In genomic region chr16:22901326-22901725, GRCm38 (mm10) we compare ENCODE assay signal across 26 mouse cellular contexts. TPM values are rescaled to one million over a fixed set of nuclear protein-coding genes. Genes with fewer than 3 reads are reported as not detected.
"Had no signal": no experiment of that assay in that cellular context is flagged by ENCODE, and none has a peak within 500 bp of the region (broad histone marks: within the 10 kb centered on the region; RNA-seq: fewer than 3 reads in every experiment).

No protein-coding gene starts in this region.

- ATAC-seq: midbrain, embryonic 16.5 days had no signal

- H3K4me2 ChIP-seq: lung, embryonic 14.5 days; midbrain, embryonic 12.5 days; neural tube, embryonic 13.5 days; neural tube, embryonic 15.5 days had no signal

- H3K9ac ChIP-seq: lung, embryonic 14.5 days; midbrain, embryonic 12.5 days; neural tube, embryonic 13.5 days; neural tube, embryonic 15.5 days had no signal

- H3K36me3 ChIP-seq: midbrain, embryonic 10.5 days; midbrain, embryonic 12.5 days; neural tube, embryonic 13.5 days; neural tube, embryonic 15.5 days had no signal

- H3K27me3 ChIP-seq: midbrain, embryonic 12.5 days; neural tube, embryonic 13.5 days; neural tube, embryonic 15.5 days had no signal

- H3K27ac ChIP-seq: midbrain, embryonic 10.5 days; midbrain, embryonic 12.5 days; neural tube, embryonic 13.5 days; neural tube, embryonic 15.5 days had no signal

- H3K9me3 ChIP-seq: midbrain, embryonic 10.5 days; midbrain, embryonic 12.5 days; neural tube, embryonic 13.5 days; neural tube, embryonic 15.5 days had no signal

- H3K4me3 ChIP-seq: midbrain, embryonic 10.5 days; midbrain, embryonic 12.5 days; myocyte; neural tube, embryonic 13.5 days; neural tube, embryonic 15.5 days had no signal

- H3K4me1 ChIP-seq: midbrain, embryonic 10.5 days; midbrain, embryonic 12.5 days; neural tube, embryonic 13.5 days; neural tube, embryonic 15.5 days had no signal

- DNase-seq: lung, embryonic 14.5 days; lung, postnatal 10 days; lung, postnatal 4 days; midbrain, embryonic 14.5 days; retina, postnatal 1 day; right cerebral cortex, adult 18-20 months; right cerebral cortex, postnatal 25 days; right cerebral cortex, postnatal 4 days; spleen, adult 18-20 months; thymus, adult 18-20 months; thymus, postnatal 14 days; thymus, postnatal 36 days had no signal

RNA-seq across cellular contexts. Expression of gene Ahsg, which starts 10.2 kb away (rescaled TPM):
- total RNA-seq: megakaryocyte, adult 5-6 weeks; megakaryocyte-erythroid progenitor cell, adult 5-6 weeks had no signal
- polyA plus RNA-seq: midbrain, embryonic 10.5 days; midbrain, embryonic 12.5 days; midbrain, embryonic 14.5 days; midbrain, embryonic 16.5 days; myocyte; neural tube, embryonic 11.5 days; small intestine, adult 2 months; thymus, postnatal 0 days had no signal

RNA-seq across cellular contexts. Expression of gene Fetub, which starts 16.8 kb away (rescaled TPM):
- total RNA-seq: megakaryocyte, adult 5-6 weeks; megakaryocyte-erythroid progenitor cell, adult 5-6 weeks had no signal
- polyA plus RNA-seq: lung, embryonic 14.5 days; lung, embryonic 16.5 days; midbrain, embryonic 10.5 days; midbrain, embryonic 12.5 days; midbrain, embryonic 14.5 days; midbrain, embryonic 16.5 days; neural tube, embryonic 11.5 days; neural tube, embryonic 13.5 days; neural tube, embryonic 15.5 days; small intestine, adult 2 months had no signal

RNA-seq across cellular contexts. Expression of gene Hrg, which starts 49.5 kb away (rescaled TPM):
- total RNA-seq: megakaryocyte, adult 5-6 weeks; megakaryocyte-erythroid progenitor cell, adult 5-6 weeks had no signal
- polyA plus RNA-seq: lung, embryonic 14.5 days; lung, embryonic 16.5 days; myocyte; small intestine, adult 2 months; stomach, embryonic 14.5 days; stomach, embryonic 16.5 days; thymus, postnatal 0 days had no signal
